Mouse (Mus musculus) kidney, adult 18-20 months (tissue): ENCODE results near the gene Olfr248.
"Not testable (repeated sequence)": the region's sequence is repeated elsewhere in the genome, so short reads cannot be mapped to it uniquely, and the experiment has no call there.

Experiments used
- DNase-seq: peaks from one replicate; pipeline ENCODE4 v3.0.0; 2021

The Olfr248 gene

GRCm38 (mm10) chr1:174390746-174391145, at the start of gene Olfr248:
TSS of gene Olfr248 (plus strand) at chr1:174391046.
- no peak for DNase-seq

- not testable (repeated sequence) for DNase-seq
Observed at GRCm38 (mm10) chr1:174353636-174354035, 37.2 kb upstream of the Olfr248 start.

GRCm38 (mm10) chr1:174354640-174355039, 36.2 kb upstream of the Olfr248 start:
- DNase-seq = no peak

GRCm38 (mm10) chr1:174364882-174365451, 25.9 kb upstream of the Olfr248 start, which contains the start of gene Olfr417:
TSS of gene Olfr417 (plus strand) at chr1:174365122.
- DNase-seq = no peak

- no peak for DNase-seq
Observed at GRCm38 (mm10) chr1:174373799-174374198, 17.0 kb upstream of the Olfr248 start.

- DNase-seq = no peak
Observed at GRCm38 (mm10) chr1:174422959-174423358, 32.1 kb downstream of the Olfr248 start.

GRCm38 (mm10) chr1:174423764-174424163, 32.9 kb downstream of the Olfr248 start, which contains the start of gene Olfr414:
TSS of gene Olfr414 (plus strand) at chr1:174424064.
- no peak for DNase-seq

GRCm38 (mm10) chr1:174426180-174426986, 35.5 kb downstream of the Olfr248 start:
- DNase-seq = no peak

- no peak for DNase-seq
Observed at GRCm38 (mm10) chr1:174427402-174427801, 36.6 kb downstream of the Olfr248 start.

- DNase-seq = no peak
Observed at GRCm38 (mm10) chr1:174428407-174428806, 37.6 kb downstream of the Olfr248 start.

- no peak for DNase-seq
Observed at GRCm38 (mm10) chr1:174434121-174434520, 43.3 kb downstream of the Olfr248 start.
